Mouse (Mus musculus): ENCODE data around the gene Utp6. TPM values are rescaled to one million over a fixed set of nuclear protein-coding genes. Genes with fewer than 3 reads are reported as not detected.

Gene Utp6
- total RNA-seq, 2 experiments from 2014 or later: 25.1 to 28.0 TPM

GRCm38 (mm10) chr11:79962877-79963183 lies 640 bp upstream of the Utp6 start:
- no peak for DNase-seq

- DNase-seq: no peak
These were observed 655 bp downstream of the Utp6 start for GRCm38 (mm10) chr11:79961346-79962124.

- no peak for DNase-seq
These were observed 14.9 kb downstream of the Utp6 start for GRCm38 (mm10) chr11:79947265-79947664.

GRCm38 (mm10) chr11:79943601-79944000 lies 18.6 kb downstream of the Utp6 start:
- no peak for DNase-seq

GRCm38 (mm10) chr11:79943136-79943535 lies 19.1 kb downstream of the Utp6 start:
- no peak for DNase-seq

- DNase-seq: no peak
These were observed 26.4 kb downstream of the Utp6 start for GRCm38 (mm10) chr11:79935766-79936165.

- no peak for DNase-seq
These were observed 39.4 kb downstream of the Utp6 start for GRCm38 (mm10) chr11:79922766-79923165.

- no peak for DNase-seq
These were observed 40.0 kb downstream of the Utp6 start for GRCm38 (mm10) chr11:79922157-79922556.

GRCm38 (mm10) chr11:79920505-79921025 lies 41.6 kb downstream of the Utp6 start:
- no peak for DNase-seq

- peak; percentile 82 to 90 for DNase-seq
These were observed 42.3 kb downstream of the Utp6 start for GRCm38 (mm10) chr11:79919685-79920504.

- DNase-seq: no peak
These were observed 46.4 kb downstream of the Utp6 start for GRCm38 (mm10) chr11:79915696-79916349.

- DNase-seq: peak; percentile 14 to 26
These were observed 53.3 kb downstream of the Utp6 start for GRCm38 (mm10) chr11:79908600-79909483.

- DNase-seq: no peak
These were observed 55.3 kb downstream of the Utp6 start for GRCm38 (mm10) chr11:79906920-79907319.

GRCm38 (mm10) chr11:79902881-79903481 lies 59.2 kb downstream of the Utp6 start:
- DNase-seq: no peak

GRCm38 (mm10) chr11:79901146-79901545 lies 61.0 kb downstream of the Utp6 start:
- no peak for DNase-seq

- no peak for DNase-seq
These were observed 69.9 kb downstream of the Utp6 start for GRCm38 (mm10) chr11:79892259-79892658.

GRCm38 (mm10) chr11:79890822-79891221 lies 71.4 kb downstream of the Utp6 start:
- no peak for DNase-seq

- DNase-seq: no peak
These were observed 75.2 kb downstream of the Utp6 start for GRCm38 (mm10) chr11:79886961-79887360.

GRCm38 (mm10) chr11:79886395-79886794 lies 75.8 kb downstream of the Utp6 start:
- no peak for DNase-seq

- DNase-seq: no peak
These were observed 76.3 kb downstream of the Utp6 start for GRCm38 (mm10) chr11:79885713-79886393.

GRCm38 (mm10) chr11:79884784-79885183 lies 77.4 kb downstream of the Utp6 start:
- no peak for DNase-seq

Measured in heart, adult 18-20 months (tissue).